Mouse (Mus musculus): Measurements from ENCODE around the gene Tubb3. TPM values are rescaled to one million over a fixed set of nuclear protein-coding genes. Genes with fewer than 3 reads are reported as not detected.
"Not testable (repeated sequence)": the region's sequence is repeated elsewhere in the genome, so short reads cannot be mapped to it uniquely, and the experiment has no call there.

The Tubb3 gene
- polyA plus RNA-seq, 1 experiment from 2014 or later: 6.9 TPM

DNA sequence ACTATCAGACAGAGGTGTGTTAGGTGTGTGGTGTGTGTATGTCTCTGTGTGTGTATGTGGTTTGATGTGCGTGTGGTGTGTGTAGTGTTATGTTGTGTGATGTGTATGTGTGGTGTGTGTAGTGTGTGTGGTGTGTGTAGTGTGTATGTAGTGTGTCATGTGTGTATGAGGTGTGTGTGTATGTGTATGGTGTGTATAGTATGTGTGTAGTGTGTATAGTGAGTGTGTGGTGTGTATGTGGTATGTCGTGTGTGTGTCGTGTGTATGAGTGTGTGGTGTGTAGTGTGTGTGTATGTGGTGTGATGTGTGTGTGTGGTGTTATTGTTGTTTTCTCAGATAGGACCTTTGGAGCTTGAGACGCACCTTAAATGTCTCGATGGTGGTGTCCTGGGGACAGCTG is 31.1 kb downstream of the Tubb3 start:
- Histone ChIP-seq H3K4me2 (ENCODE audit: low read depth, low read length) (peak overlapping the region; percentile 66; the same call in 1 of the 2 replicates), H3K36me3 (ENCODE audit: control insufficient read depth, insufficient read depth) (no peaks in the 10 kb centered on the region), H3K9me3 (replicated peaks; ENCODE audit: control insufficient read depth, low read length) (no peaks in the 10 kb centered on the region), H3K27ac (ENCODE audit: low read length) (no peak overlapping the region), H3K27me3 (ENCODE audit: control insufficient read depth, insufficient read depth, low read length) (no peaks in the 10 kb centered on the region), H3K4me1 (ENCODE audit: control insufficient read depth, insufficient read depth, low read length) (peaks cover 9% of the 10 kb centered on the region), H3K9ac (ENCODE audit: low read length) (no peak overlapping the region), H3K4me3 (ENCODE audit: low read length) (no peak overlapping the region)
- 83% methylated on average over 5 of the region's 5 CpGs for WGBS
- no peak for ATAC-seq (replicated peaks; ENCODE audit: extremely low read depth, insufficient read depth, low FRiP score)

DNA sequence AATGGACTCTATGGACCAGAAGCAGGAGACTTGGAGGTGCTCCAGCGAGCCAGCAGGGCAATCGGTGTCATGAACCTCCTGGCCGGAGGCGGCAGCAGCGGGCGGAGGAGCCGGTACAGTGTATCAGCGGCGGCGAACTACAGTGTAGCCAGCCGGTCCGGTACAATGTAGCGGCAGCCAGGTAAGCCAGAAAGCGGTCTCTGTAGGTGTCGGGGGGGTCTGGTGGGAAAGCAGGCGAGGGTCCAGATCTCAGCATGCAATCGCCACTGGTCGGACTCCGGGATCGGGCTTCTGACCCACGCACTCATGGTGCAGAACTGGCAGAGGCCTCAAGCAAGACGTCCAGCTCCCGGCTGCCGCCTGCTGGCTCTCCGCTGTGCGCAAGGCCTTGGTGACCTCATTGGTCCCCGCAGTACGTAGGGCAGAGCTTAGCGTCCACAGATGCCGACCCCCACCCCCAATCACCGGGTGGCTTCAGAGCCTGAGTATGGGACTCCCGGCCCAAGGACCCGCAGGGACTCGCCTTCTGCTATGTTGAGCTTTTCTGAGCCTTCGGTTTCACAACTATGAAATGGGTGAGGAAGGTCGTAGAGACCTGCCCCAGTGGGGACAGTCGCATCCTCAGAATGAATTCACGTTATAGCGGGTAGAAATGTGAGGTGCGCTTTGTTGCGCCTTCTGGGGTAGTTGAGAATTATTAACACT is 31.8 kb downstream of the Tubb3 start:
- whole genome bisulfite sequencing: 1% methylated on average over 41 of the region's 41 CpGs
- H3K4me3 ChIP-seq (ENCODE audit: low read length): peak overlapping the region; percentile 72
- H3K27ac ChIP-seq (ENCODE audit: low read length): peak overlapping the region; percentile 76
- H3K36me3 ChIP-seq (ENCODE audit: control insufficient read depth, insufficient read depth): no peaks in the 10 kb centered on the region
- ATAC-seq (replicated peaks; ENCODE audit: extremely low read depth, insufficient read depth, low FRiP score): peak; percentile 94
- no peaks in the 10 kb centered on the region for H3K27me3 ChIP-seq (ENCODE audit: control insufficient read depth, insufficient read depth, low read length)
- H3K9ac ChIP-seq (ENCODE audit: low read length): peak overlapping the region; percentile 85
- H3K4me1 ChIP-seq (ENCODE audit: control insufficient read depth, insufficient read depth, low read length): peaks cover 9% of the 10 kb centered on the region
- peak overlapping the region; percentile 66 for H3K4me2 ChIP-seq (ENCODE audit: low read depth, low read length)
- H3K9me3 ChIP-seq (replicated peaks; ENCODE audit: control insufficient read depth, low read length): no peaks in the 10 kb centered on the region

GRCm38 (mm10) chr8:123443576-123443921 is 32.3 kb downstream of the Tubb3 start:
- H3K9ac ChIP-seq (ENCODE audit: low read length): peak overlapping the region; percentile 85
- H3K4me3 ChIP-seq (ENCODE audit: low read length): peak overlapping the region; percentile 72
- no peaks in the 10 kb centered on the region for H3K27me3 ChIP-seq (ENCODE audit: control insufficient read depth, insufficient read depth, low read length)
- WGBS: 22% methylated on average over 4 of the region's 4 CpGs
- H3K9me3 ChIP-seq (replicated peaks; ENCODE audit: control insufficient read depth, low read length): no peaks in the 10 kb centered on the region
- H3K4me1 ChIP-seq (ENCODE audit: control insufficient read depth, insufficient read depth, low read length): peaks cover 9% of the 10 kb centered on the region
- peak overlapping the region; percentile 76 for H3K27ac ChIP-seq (ENCODE audit: low read length)
- ATAC-seq (replicated peaks; ENCODE audit: extremely low read depth, insufficient read depth, low FRiP score): no peak
- peak overlapping the region; percentile 66 for H3K4me2 ChIP-seq (ENCODE audit: low read depth, low read length)
- H3K36me3 ChIP-seq (ENCODE audit: control insufficient read depth, insufficient read depth): no peaks in the 10 kb centered on the region

- H3K27me3 ChIP-seq (ENCODE audit: control insufficient read depth, insufficient read depth, low read length): no peaks in the 10 kb centered on the region
- WGBS: 88% methylated on average over 6 of the region's 6 CpGs
- ATAC-seq (replicated peaks; ENCODE audit: extremely low read depth, insufficient read depth, low FRiP score): no peak
- peak overlapping the region; percentile 66; the same call in 1 of the 2 replicates for H3K4me2 ChIP-seq (ENCODE audit: low read depth, low read length)
- no peak overlapping the region for H3K27ac ChIP-seq (ENCODE audit: low read length)
- H3K9me3 ChIP-seq (replicated peaks; ENCODE audit: control insufficient read depth, low read length): no peaks in the 10 kb centered on the region
- H3K4me3 ChIP-seq (ENCODE audit: low read length): no peak overlapping the region
- no peak overlapping the region for H3K9ac ChIP-seq (ENCODE audit: low read length)
- H3K4me1 ChIP-seq (ENCODE audit: control insufficient read depth, insufficient read depth, low read length): peaks cover 9% of the 10 kb centered on the region
- no peaks in the 10 kb centered on the region for H3K36me3 ChIP-seq (ENCODE audit: control insufficient read depth, insufficient read depth)
These were observed 32.9 kb downstream of the Tubb3 start for GRCm38 (mm10) chr8:123444131-123444530.

DNA sequence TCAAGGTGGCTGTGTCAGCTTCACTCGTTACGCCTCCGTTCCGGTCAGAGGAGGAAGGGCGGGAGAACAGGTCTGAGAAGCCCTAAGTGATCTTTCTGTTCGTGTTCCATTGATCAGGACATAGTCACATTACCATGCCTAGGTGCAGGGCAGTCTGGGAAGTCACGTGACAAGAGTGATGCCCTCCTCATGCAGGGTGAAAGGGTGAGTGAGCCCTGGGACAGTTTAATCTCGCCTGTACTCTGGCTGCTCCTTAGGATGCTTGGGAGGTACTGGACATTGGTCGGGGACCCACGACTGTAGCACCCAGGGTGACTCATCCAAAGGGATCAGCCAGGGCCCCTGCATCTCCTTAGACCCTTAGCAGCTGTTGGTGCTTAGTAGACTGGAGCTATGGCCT is 34.8 kb downstream of the Tubb3 start:
- Histone ChIP-seq H3K9ac (ENCODE audit: low read length) (no peak overlapping the region), H3K4me2 (ENCODE audit: low read depth, low read length) (no peak overlapping the region), H3K4me1 (ENCODE audit: control insufficient read depth, insufficient read depth, low read length) (peaks cover 9% of the 10 kb centered on the region), H3K27ac (ENCODE audit: low read length) (0 out of 2 replicates have a peak overlapping the region, but pooled peaks have one; percentile 9), H3K4me3 (ENCODE audit: low read length) (no peak overlapping the region), H3K27me3 (ENCODE audit: control insufficient read depth, insufficient read depth, low read length) (no peaks in the 10 kb centered on the region), H3K36me3 (ENCODE audit: control insufficient read depth, insufficient read depth) (no peaks in the 10 kb centered on the region), H3K9me3 (replicated peaks; ENCODE audit: control insufficient read depth, low read length) (no peaks in the 10 kb centered on the region)
- WGBS: 68% methylated on average over 10 of the region's 10 CpGs
- ATAC-seq (replicated peaks; ENCODE audit: extremely low read depth, insufficient read depth, low FRiP score): no peak

- Histone ChIP-seq H3K27me3 (ENCODE audit: control insufficient read depth, insufficient read depth, low read length) (no peaks in the 10 kb centered on the region), H3K4me1 (ENCODE audit: control insufficient read depth, insufficient read depth, low read length) (peaks cover 9% of the 10 kb centered on the region), H3K9me3 (replicated peaks; ENCODE audit: control insufficient read depth, low read length) (no peaks in the 10 kb centered on the region), H3K9ac (ENCODE audit: low read length) (no peak overlapping the region), H3K27ac (ENCODE audit: low read length) (peak overlapping the region; percentile 65), H3K36me3 (ENCODE audit: control insufficient read depth, insufficient read depth) (no peaks in the 10 kb centered on the region), H3K4me2 (ENCODE audit: low read depth, low read length) (no peak overlapping the region), H3K4me3 (ENCODE audit: low read length) (no peak overlapping the region)
- ATAC-seq (replicated peaks; ENCODE audit: extremely low read depth, insufficient read depth, low FRiP score): peak; percentile 47; the same call in 1 of the 2 replicates
- 42% methylated on average over 6 of the region's 6 CpGs for WGBS
These were observed 35.6 kb downstream of the Tubb3 start for GRCm38 (mm10) chr8:123446799-123447198.

DNA sequence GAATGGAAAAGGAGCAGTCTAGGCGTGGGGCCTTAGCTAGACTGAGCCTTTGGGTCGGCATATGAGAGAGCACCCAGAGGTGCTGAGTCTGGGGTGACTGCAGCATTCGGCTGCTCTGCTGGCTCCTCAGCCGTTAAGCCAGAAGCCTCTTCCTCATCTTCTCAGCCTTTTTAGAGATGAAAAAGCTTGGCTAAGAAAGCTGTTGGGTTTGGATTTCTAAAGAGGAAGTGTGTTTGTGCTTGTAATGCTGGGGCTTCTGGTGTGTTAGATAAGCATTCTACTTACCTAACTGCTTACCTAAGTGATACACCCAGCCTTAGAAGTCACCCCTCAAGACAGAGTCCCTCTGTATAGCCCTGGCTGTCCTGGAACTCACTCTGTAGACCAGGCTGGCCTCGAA is 39.6 kb downstream of the Tubb3 start:
- H3K27me3 ChIP-seq (ENCODE audit: control insufficient read depth, insufficient read depth, low read length): no peaks in the 10 kb centered on the region
- H3K4me2 ChIP-seq (ENCODE audit: low read depth, low read length): no peak overlapping the region
- H3K9ac ChIP-seq (ENCODE audit: low read length): no peak overlapping the region
- 71% methylated on average over 5 of the region's 5 CpGs for WGBS
- no peak overlapping the region for H3K4me3 ChIP-seq (ENCODE audit: low read length)
- H3K9me3 ChIP-seq (replicated peaks; ENCODE audit: control insufficient read depth, low read length): no peaks in the 10 kb centered on the region
- H3K27ac ChIP-seq (ENCODE audit: low read length): no peak overlapping the region
- no peak for ATAC-seq (replicated peaks; ENCODE audit: extremely low read depth, insufficient read depth, low FRiP score)
- peaks cover 9% of the 10 kb centered on the region for H3K4me1 ChIP-seq (ENCODE audit: control insufficient read depth, insufficient read depth, low read length)
- peaks cover 22% of the 10 kb centered on the region for H3K36me3 ChIP-seq (ENCODE audit: control insufficient read depth, insufficient read depth)

- not testable (repeated sequence) for H3K9me3 ChIP-seq (replicated peaks; ENCODE audit: control insufficient read depth, low read length); H3K4me3 ChIP-seq (ENCODE audit: low read length); H3K9ac ChIP-seq (ENCODE audit: low read length); H3K4me1 ChIP-seq (ENCODE audit: control insufficient read depth, insufficient read depth, low read length); ATAC-seq (replicated peaks; ENCODE audit: extremely low read depth, insufficient read depth, low FRiP score); H3K4me2 ChIP-seq (ENCODE audit: low read depth, low read length); H3K27ac ChIP-seq (ENCODE audit: low read length); H3K27me3 ChIP-seq (ENCODE audit: control insufficient read depth, insufficient read depth, low read length)
- WGBS: 94% methylated on average over 12 of the region's 12 CpGs
- peaks cover 22% of the 10 kb centered on the region for H3K36me3 ChIP-seq (ENCODE audit: control insufficient read depth, insufficient read depth)
These were observed 40.5 kb downstream of the Tubb3 start for GRCm38 (mm10) chr8:123451747-123452146.

DNA sequence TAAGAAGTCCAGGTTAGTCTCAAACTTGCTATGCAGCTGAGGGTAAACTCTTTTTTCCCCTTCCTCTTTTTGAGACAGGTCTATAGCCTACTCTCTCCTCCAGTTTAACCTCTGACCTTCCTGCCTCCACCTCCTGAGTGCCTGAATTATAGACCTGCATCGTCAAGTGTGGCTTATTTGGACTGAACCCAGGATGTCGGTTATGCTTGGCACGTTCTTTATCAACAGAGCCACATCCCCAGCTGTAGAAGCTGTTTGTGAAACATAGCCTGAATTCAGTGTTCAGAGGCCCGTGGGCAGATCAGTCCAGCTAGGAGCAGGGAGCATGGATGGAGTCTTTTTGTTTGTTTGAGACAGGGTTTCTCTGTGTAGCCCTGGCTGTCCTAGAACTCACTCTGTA is 40.9 kb downstream of the Tubb3 start:
- Histone ChIP-seq H3K27me3 (ENCODE audit: control insufficient read depth, insufficient read depth, low read length) (no peaks in the 10 kb centered on the region), H3K4me3 (ENCODE audit: low read length) (no peak overlapping the region), H3K4me1 (ENCODE audit: control insufficient read depth, insufficient read depth, low read length) (peaks cover 1% of the 10 kb centered on the region; the same call in 1 of the 2 replicates), H3K9me3 (replicated peaks; ENCODE audit: control insufficient read depth, low read length) (no peaks in the 10 kb centered on the region), H3K27ac (ENCODE audit: low read length) (no peak overlapping the region), H3K4me2 (ENCODE audit: low read depth, low read length) (no peak overlapping the region), H3K36me3 (ENCODE audit: control insufficient read depth, insufficient read depth) (peaks cover 22% of the 10 kb centered on the region), H3K9ac (ENCODE audit: low read length) (no peak overlapping the region)
- WGBS: 61% methylated on average over 4 of the region's 4 CpGs
- ATAC-seq (replicated peaks; ENCODE audit: extremely low read depth, insufficient read depth, low FRiP score): no peak
